Mouse (Mus musculus): ENCODE results near the gene Wfikkn1. TPM values are rescaled to one million over a fixed set of nuclear protein-coding genes. Genes with fewer than 3 reads are reported as not detected.

Gene Wfikkn1
- polyA plus RNA-seq (2015; fragmentation: Illumina TruSeq; extraction: RNeasy Lipid Tissue Mini Kit (QIAGEN cat#74804); ENCODE audit: insufficient read depth, low read depth, low replicate concordance): 1.3 TPM

DNA sequence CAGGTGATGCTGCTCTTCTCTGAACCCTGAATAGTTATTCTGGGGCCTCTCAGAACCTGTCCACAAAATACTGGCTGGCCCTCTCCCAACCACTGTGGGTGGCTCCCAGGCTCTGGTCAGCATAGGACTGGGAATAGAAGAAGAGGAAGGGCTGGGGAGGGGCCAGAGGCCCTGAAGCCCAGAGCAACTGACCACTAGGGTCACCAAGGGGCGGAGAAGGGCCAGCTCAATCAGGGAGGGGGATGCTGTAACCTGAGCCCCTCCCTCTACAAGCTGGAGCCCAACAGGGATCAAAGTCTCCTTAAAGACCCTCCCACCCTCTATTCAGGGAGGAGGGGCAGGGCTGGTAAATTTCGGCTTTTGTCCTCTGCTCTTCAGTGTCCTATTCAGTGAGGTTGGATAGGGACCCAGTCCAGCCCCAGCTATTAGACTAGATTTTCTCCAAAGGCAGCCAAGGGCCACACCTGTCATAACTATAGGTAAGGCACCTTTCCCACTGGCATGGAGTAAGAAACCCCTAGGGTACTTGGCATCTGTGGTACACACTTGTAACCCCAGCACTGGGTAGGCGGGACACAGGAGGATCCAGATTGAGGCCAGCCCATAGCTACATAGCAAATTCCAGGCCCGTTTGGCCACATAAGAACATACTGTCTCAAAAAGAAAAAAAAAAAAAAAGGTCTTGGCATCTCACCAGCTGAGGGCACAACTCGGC, at the start of gene Wfikkn1:
Gene Wfikkn1, minus strand, starts transcription at position 663 of the 715 bp plus-strand sequence.

GRCm38 (mm10) chr17:25919144-25919785, 38.6 kb upstream of the Wfikkn1 start, which contains the start of gene Rab40c:
Gene Rab40c, minus strand, starts transcription at chr17:25919727.

DNA sequence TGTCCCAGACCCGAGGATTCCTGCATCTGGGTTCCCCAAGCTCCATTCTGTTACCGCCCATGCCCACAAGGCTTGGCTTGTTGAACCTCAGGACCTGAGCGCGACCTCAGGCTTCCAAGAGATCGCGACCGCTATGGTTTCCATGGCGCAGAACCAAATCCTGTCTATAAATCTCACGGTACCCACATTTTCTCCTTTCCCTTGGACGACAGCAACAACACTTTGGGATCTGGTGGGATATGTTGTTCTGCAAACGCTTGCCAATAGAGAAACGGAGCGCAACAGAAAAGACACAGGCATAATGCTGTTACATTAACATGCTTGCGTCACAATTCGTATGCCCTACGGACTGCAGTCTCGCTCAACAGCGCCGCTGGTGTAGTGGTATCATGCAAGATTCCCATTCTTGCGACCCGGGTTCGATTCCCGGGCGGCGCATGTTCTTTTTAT, 5.9 kb downstream of the Wfikkn1 start, which contains the start of gene Mettl26:
Gene Mettl26, plus strand, starts transcription at position 354 of the 450 bp plus-strand sequence.

GRCm38 (mm10) chr17:25868601-25869191, 12.0 kb downstream of the Wfikkn1 start, which contains the start of gene Mcrip2:
Gene Mcrip2, minus strand, starts transcription at chr17:25868764.

DNA sequence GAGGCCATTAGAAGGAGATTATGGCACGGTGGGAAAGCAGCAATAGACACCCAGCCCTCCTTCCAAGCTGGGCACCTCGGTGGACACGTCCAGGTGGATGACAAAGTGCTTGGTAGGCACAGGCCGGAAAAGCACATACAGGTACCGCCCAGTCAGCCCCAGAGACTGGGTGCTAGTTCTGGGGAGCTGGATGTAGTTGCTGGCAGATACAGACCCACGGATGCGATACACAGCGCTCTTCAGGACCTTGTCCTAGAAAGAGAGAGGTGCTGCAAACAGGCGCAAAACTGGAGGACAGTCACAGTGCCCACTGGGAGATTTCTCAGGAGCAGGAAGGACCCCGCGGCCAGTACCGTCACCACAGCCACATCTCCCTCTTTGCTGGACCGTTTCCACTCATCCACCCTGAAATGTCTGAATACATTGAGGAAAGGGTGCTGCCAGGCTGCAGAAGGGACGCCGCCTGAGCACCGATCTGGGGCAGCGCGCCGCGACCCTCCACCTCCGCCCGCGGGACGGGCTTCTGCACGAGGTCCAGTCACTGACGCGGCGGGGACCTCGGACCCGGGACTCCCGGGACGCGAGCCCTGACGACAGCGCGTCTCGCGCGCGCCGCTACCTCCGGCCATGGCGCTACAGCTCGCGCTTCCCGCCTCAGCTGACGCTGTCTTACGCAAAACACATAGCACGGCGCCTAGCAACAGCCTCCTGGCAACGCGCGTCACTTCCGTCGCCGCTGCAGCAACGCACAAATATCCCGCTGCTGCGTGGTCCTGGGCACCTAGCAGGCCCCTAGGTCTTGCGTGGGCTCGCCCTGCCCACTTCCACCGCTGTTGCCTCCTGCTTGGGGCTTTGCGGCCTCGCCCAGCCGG, 19.6 kb downstream of the Wfikkn1 start, which contains the start of gene Wdr90:
Gene Wdr90, minus strand, starts transcription at position 670 of the 872 bp plus-strand sequence.

GRCm38 (mm10) chr17:25844396-25844901, 36.2 kb downstream of the Wfikkn1 start, which contains the start of gene Rhot2:
Gene Rhot2, minus strand, starts transcription at chr17:25844851.

GRCm38 (mm10) chr17:25841117-25841880, 39.4 kb downstream of the Wfikkn1 start, which contains the start of gene Gm20683:
Gene Gm20683, minus strand, starts transcription at chr17:25841763.

DNA sequence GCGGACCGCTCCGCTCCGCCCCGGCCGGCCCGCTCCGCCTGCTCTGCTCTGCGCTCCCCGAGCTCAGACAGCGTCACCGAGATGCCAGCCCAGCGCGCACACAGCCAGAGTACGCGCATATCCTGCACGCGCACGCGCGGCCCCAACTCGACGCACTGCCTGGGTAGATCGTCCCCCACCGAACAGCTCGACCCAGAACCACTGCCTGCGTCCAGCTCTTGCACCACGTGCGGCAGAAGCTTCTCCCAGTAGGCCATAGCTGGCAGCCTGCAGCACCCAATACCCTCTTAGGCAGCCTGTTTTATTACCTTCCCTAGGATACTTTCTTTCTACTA, 43.6 kb downstream of the Wfikkn1 start, which contains the start of gene Rhbdl1:
Gene Rhbdl1, minus strand, starts transcription at position 220 of the 335 bp plus-strand sequence.

GRCm38 (mm10) chr17:25833291-25833663, 47.4 kb downstream of the Wfikkn1 start, which contains the start of gene Stub1:
Gene Stub1, minus strand, starts transcription at chr17:25833404.

GRCm38 (mm10) chr17:25828712-25829557, 51.7 kb downstream of the Wfikkn1 start, which contains the start of gene Jmjd8:
Gene Jmjd8, plus strand, starts transcription at chr17:25828867.

Other genes starting within 250 kb of the Wfikkn1 start
- not detected for gene Gng13, start 163.7 kb downstream of the Wfikkn1 start, polyA plus RNA-seq (2015; fragmentation: Illumina TruSeq; extraction: RNeasy Lipid Tissue Mini Kit (QIAGEN cat#74804); ENCODE audit: insufficient read depth, low read depth, low replicate concordance)
- 1.3 TPM for gene Chtf18, start 153.4 kb downstream of the Wfikkn1 start, polyA plus RNA-seq (2015; fragmentation: Illumina TruSeq; extraction: RNeasy Lipid Tissue Mini Kit (QIAGEN cat#74804); ENCODE audit: insufficient read depth, low read depth, low replicate concordance)
- 4.7 TPM for gene Rpusd1, start 153.2 kb downstream of the Wfikkn1 start, polyA plus RNA-seq (2015; fragmentation: Illumina TruSeq; extraction: RNeasy Lipid Tissue Mini Kit (QIAGEN cat#74804); ENCODE audit: insufficient read depth, low read depth, low replicate concordance)
- gene Mslnl, start 144.8 kb downstream of the Wfikkn1 start, polyA plus RNA-seq (2015; fragmentation: Illumina TruSeq; extraction: RNeasy Lipid Tissue Mini Kit (QIAGEN cat#74804); ENCODE audit: insufficient read depth, low read depth, low replicate concordance): not detected
- 29.2 TPM for gene Msln, start 126.5 kb downstream of the Wfikkn1 start, polyA plus RNA-seq (2015; fragmentation: Illumina TruSeq; extraction: RNeasy Lipid Tissue Mini Kit (QIAGEN cat#74804); ENCODE audit: insufficient read depth, low read depth, low replicate concordance)
- 9.7 TPM for gene Narfl, start 107.1 kb downstream of the Wfikkn1 start, polyA plus RNA-seq (2015; fragmentation: Illumina TruSeq; extraction: RNeasy Lipid Tissue Mini Kit (QIAGEN cat#74804); ENCODE audit: insufficient read depth, low read depth, low replicate concordance)
- 9.3 TPM for gene Haghl, start 95.2 kb downstream of the Wfikkn1 start, polyA plus RNA-seq (2015; fragmentation: Illumina TruSeq; extraction: RNeasy Lipid Tissue Mini Kit (QIAGEN cat#74804); ENCODE audit: insufficient read depth, low read depth, low replicate concordance)
- gene Ccdc78, start 94.3 kb downstream of the Wfikkn1 start, polyA plus RNA-seq (2015; fragmentation: Illumina TruSeq; extraction: RNeasy Lipid Tissue Mini Kit (QIAGEN cat#74804); ENCODE audit: insufficient read depth, low read depth, low replicate concordance): not detected
- 35.5 TPM for gene Fam173a, start 88.0 kb downstream of the Wfikkn1 start, polyA plus RNA-seq (2015; fragmentation: Illumina TruSeq; extraction: RNeasy Lipid Tissue Mini Kit (QIAGEN cat#74804); ENCODE audit: insufficient read depth, low read depth, low replicate concordance)
- not detected for gene AC134908.4, start 85.2 kb downstream of the Wfikkn1 start, polyA plus RNA-seq (2015; fragmentation: Illumina TruSeq; extraction: RNeasy Lipid Tissue Mini Kit (QIAGEN cat#74804); ENCODE audit: insufficient read depth, low read depth, low replicate concordance)
- 7.6 TPM for gene Metrn, start 83.7 kb downstream of the Wfikkn1 start, polyA plus RNA-seq (2015; fragmentation: Illumina TruSeq; extraction: RNeasy Lipid Tissue Mini Kit (QIAGEN cat#74804); ENCODE audit: insufficient read depth, low read depth, low replicate concordance)
- gene Fbxl16, start 71.8 kb downstream of the Wfikkn1 start, polyA plus RNA-seq (2015; fragmentation: Illumina TruSeq; extraction: RNeasy Lipid Tissue Mini Kit (QIAGEN cat#74804); ENCODE audit: insufficient read depth, low read depth, low replicate concordance): 9.7 TPM
- 5.2 TPM for gene Wdr24, start 57.2 kb downstream of the Wfikkn1 start, polyA plus RNA-seq (2015; fragmentation: Illumina TruSeq; extraction: RNeasy Lipid Tissue Mini Kit (QIAGEN cat#74804); ENCODE audit: insufficient read depth, low read depth, low replicate concordance)
- 31.5 TPM for gene Jmjd8, start 52.0 kb downstream of the Wfikkn1 start, polyA plus RNA-seq (2015; fragmentation: Illumina TruSeq; extraction: RNeasy Lipid Tissue Mini Kit (QIAGEN cat#74804); ENCODE audit: insufficient read depth, low read depth, low replicate concordance)
- 46.1 TPM for gene Stub1, start 47.5 kb downstream of the Wfikkn1 start, polyA plus RNA-seq (2015; fragmentation: Illumina TruSeq; extraction: RNeasy Lipid Tissue Mini Kit (QIAGEN cat#74804); ENCODE audit: insufficient read depth, low read depth, low replicate concordance)
- 2.8 TPM for gene Rhbdl1, start 43.6 kb downstream of the Wfikkn1 start, polyA plus RNA-seq (2015; fragmentation: Illumina TruSeq; extraction: RNeasy Lipid Tissue Mini Kit (QIAGEN cat#74804); ENCODE audit: insufficient read depth, low read depth, low replicate concordance)
- gene Gm20683, start 39.1 kb downstream of the Wfikkn1 start, polyA plus RNA-seq (2015; fragmentation: Illumina TruSeq; extraction: RNeasy Lipid Tissue Mini Kit (QIAGEN cat#74804); ENCODE audit: insufficient read depth, low read depth, low replicate concordance): 4.0 TPM
- gene Rhot2, start 36.0 kb downstream of the Wfikkn1 start, polyA plus RNA-seq (2015; fragmentation: Illumina TruSeq; extraction: RNeasy Lipid Tissue Mini Kit (QIAGEN cat#74804); ENCODE audit: insufficient read depth, low read depth, low replicate concordance): 10.2 TPM
- 13.6 TPM for gene Wdr90, start 19.4 kb downstream of the Wfikkn1 start, polyA plus RNA-seq (2015; fragmentation: Illumina TruSeq; extraction: RNeasy Lipid Tissue Mini Kit (QIAGEN cat#74804); ENCODE audit: insufficient read depth, low read depth, low replicate concordance)
- 44.5 TPM for gene Mcrip2, start 12.1 kb downstream of the Wfikkn1 start, polyA plus RNA-seq (2015; fragmentation: Illumina TruSeq; extraction: RNeasy Lipid Tissue Mini Kit (QIAGEN cat#74804); ENCODE audit: insufficient read depth, low read depth, low replicate concordance)
- gene Mettl26, start 5.8 kb downstream of the Wfikkn1 start, polyA plus RNA-seq (2015; fragmentation: Illumina TruSeq; extraction: RNeasy Lipid Tissue Mini Kit (QIAGEN cat#74804); ENCODE audit: insufficient read depth, low read depth, low replicate concordance): 26.2 TPM
- 5.7 TPM for gene Rab40c, start 38.9 kb upstream of the Wfikkn1 start, polyA plus RNA-seq (2015; fragmentation: Illumina TruSeq; extraction: RNeasy Lipid Tissue Mini Kit (QIAGEN cat#74804); ENCODE audit: insufficient read depth, low read depth, low replicate concordance)
- 18.6 TPM for gene Pigq, start 64.1 kb upstream of the Wfikkn1 start, polyA plus RNA-seq (2015; fragmentation: Illumina TruSeq; extraction: RNeasy Lipid Tissue Mini Kit (QIAGEN cat#74804); ENCODE audit: insufficient read depth, low read depth, low replicate concordance)
- gene Nhlrc4, start 64.1 kb upstream of the Wfikkn1 start, polyA plus RNA-seq (2015; fragmentation: Illumina TruSeq; extraction: RNeasy Lipid Tissue Mini Kit (QIAGEN cat#74804); ENCODE audit: insufficient read depth, low read depth, low replicate concordance): not detected
- gene A930017K11Rik, start 71.7 kb upstream of the Wfikkn1 start, polyA plus RNA-seq (2015; fragmentation: Illumina TruSeq; extraction: RNeasy Lipid Tissue Mini Kit (QIAGEN cat#74804); ENCODE audit: insufficient read depth, low read depth, low replicate concordance): not detected
- 8.6 TPM for gene Capn15, start 104.9 kb upstream of the Wfikkn1 start, polyA plus RNA-seq (2015; fragmentation: Illumina TruSeq; extraction: RNeasy Lipid Tissue Mini Kit (QIAGEN cat#74804); ENCODE audit: insufficient read depth, low read depth, low replicate concordance)
- gene Rab11fip3, start 188.7 kb upstream of the Wfikkn1 start, polyA plus RNA-seq (2015; fragmentation: Illumina TruSeq; extraction: RNeasy Lipid Tissue Mini Kit (QIAGEN cat#74804); ENCODE audit: insufficient read depth, low read depth, low replicate concordance): 6.4 TPM
- 6.9 TPM for gene Decr2, start 209.5 kb upstream of the Wfikkn1 start, polyA plus RNA-seq (2015; fragmentation: Illumina TruSeq; extraction: RNeasy Lipid Tissue Mini Kit (QIAGEN cat#74804); ENCODE audit: insufficient read depth, low read depth, low replicate concordance)
- 3.6 TPM for gene Nme4, start 214.7 kb upstream of the Wfikkn1 start, polyA plus RNA-seq (2015; fragmentation: Illumina TruSeq; extraction: RNeasy Lipid Tissue Mini Kit (QIAGEN cat#74804); ENCODE audit: insufficient read depth, low read depth, low replicate concordance)
- gene Tmem8, start 232.4 kb upstream of the Wfikkn1 start, polyA plus RNA-seq (2015; fragmentation: Illumina TruSeq; extraction: RNeasy Lipid Tissue Mini Kit (QIAGEN cat#74804); ENCODE audit: insufficient read depth, low read depth, low replicate concordance): 21.1 TPM
- 25.2 TPM for gene Mrpl28, start 242.6 kb upstream of the Wfikkn1 start, polyA plus RNA-seq (2015; fragmentation: Illumina TruSeq; extraction: RNeasy Lipid Tissue Mini Kit (QIAGEN cat#74804); ENCODE audit: insufficient read depth, low read depth, low replicate concordance)

Data from pancreas, adult 10 weeks (tissue).